Mouse (Mus musculus): ENCODE measurements around the gene Krtcap2.
A peak's percentile ranks its signal among the peaks of the same experiment; 100 is the strongest.

Gene Krtcap2

GRCm38 (mm10) chr3:89280606-89281511 lies 35.1 kb downstream of the Krtcap2 start, which contains the start of gene Efna1:
Gene Efna1 (minus strand): TSS chr3:89281142.
- no peak for DNase-seq (ENCODE audit: low read depth, low spot score)

- DNase-seq (ENCODE audit: low read depth, low spot score) = peak; percentile 50
Measured at GRCm38 (mm10) chr3:89281579-89282290, 36.0 kb downstream of the Krtcap2 start.

DNA sequence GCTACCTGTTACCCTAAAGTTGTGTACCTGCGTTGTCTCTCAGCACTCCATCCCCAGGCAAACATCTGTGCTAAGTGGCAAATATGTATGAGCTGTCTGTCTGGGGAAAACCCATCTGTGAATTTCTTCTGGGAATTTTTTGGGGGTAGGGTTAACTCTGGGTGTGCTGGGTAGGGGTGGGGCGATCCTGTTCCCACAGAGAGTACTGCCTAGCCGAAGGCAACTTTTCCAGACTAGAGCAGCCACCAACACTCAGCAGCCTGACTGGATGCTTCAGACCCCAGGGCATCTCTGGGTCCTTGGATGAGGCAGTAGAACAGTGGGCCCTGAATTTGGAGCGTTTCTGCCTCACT lies 36.5 kb downstream of the Krtcap2 start:
- DNase-seq (ENCODE audit: low read depth, low spot score) = no peak

GRCm38 (mm10) chr3:89284261-89284660 lies 38.5 kb downstream of the Krtcap2 start:
- DNase-seq (ENCODE audit: low read depth, low spot score) = no peak

DNA sequence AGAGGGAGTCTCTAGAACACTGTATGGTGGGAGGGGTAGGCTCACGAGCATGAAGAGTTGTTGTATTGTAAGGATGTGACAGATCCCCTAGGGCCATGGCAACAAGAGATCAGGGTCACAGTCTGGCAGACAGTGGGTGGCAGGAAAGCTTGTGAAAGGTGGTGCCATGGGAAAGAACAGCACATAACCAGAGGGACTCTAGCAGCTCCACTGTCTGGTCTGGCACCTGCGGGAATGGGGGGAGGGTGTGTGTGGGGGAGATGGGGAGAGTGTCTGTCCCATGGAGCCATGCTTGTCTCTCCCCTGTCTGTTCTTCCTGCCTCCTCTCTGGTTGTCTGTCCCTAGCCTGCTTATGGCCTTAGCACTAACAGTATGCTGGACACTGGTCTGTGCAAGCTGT lies 39.8 kb downstream of the Krtcap2 start:
- DNase-seq (ENCODE audit: low read depth, low spot score) = no peak

- no peak for DNase-seq (ENCODE audit: low read depth, low spot score)
Measured at GRCm38 (mm10) chr3:89287286-89287685, 41.5 kb downstream of the Krtcap2 start.

- DNase-seq (ENCODE audit: low read depth, low spot score) = no peak
Measured at GRCm38 (mm10) chr3:89288503-89288928, 42.8 kb downstream of the Krtcap2 start.

GRCm38 (mm10) chr3:89291874-89292273 lies 46.1 kb downstream of the Krtcap2 start:
- DNase-seq (ENCODE audit: low read depth, low spot score) = no peak

DNA sequence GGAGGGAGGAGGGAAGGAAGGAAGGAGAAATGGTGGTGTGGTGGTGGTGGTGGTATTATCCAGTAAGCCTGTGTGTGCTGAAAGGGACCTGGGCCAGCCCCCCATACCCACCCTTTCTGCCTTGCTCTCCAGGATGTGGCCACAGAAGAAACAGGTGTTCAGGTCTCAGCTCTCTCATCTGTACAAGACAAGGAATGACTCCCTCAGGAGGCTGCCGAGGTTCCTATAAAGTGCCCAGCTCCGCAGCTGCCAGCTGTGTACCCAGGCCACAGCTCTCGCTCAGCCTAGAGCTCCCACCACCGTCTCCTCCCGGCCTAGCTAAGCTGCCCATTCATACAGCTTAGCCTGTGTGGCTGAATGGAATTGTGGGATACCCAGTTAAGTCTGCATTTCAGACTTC lies 46.5 kb downstream of the Krtcap2 start:
- no peak for DNase-seq (ENCODE audit: low read depth, low spot score)

- DNase-seq (ENCODE audit: low read depth, low spot score) = no peak
Measured at GRCm38 (mm10) chr3:89293247-89293918, 47.6 kb downstream of the Krtcap2 start.

DNA sequence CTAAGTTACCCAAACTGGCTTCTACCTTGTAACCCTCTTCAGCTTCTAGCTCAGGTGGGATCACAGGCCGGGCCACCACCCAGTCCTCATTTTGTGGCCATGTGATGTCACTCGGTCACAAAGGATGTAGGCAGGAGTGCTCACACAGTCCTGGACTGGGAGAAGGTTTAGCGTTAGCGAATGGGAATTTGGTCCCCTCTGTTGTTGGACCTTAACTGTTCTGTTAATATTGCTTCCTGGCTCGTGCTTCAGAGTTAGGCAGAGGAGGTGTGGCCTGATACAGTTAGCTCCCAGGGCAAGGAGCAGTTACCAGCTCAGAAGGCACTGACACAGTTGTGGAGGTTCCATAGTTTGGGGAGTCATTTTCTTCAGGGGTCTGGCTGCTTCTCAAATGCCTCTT lies 48.4 kb downstream of the Krtcap2 start:
- no peak for DNase-seq (ENCODE audit: low read depth, low spot score)

DNA sequence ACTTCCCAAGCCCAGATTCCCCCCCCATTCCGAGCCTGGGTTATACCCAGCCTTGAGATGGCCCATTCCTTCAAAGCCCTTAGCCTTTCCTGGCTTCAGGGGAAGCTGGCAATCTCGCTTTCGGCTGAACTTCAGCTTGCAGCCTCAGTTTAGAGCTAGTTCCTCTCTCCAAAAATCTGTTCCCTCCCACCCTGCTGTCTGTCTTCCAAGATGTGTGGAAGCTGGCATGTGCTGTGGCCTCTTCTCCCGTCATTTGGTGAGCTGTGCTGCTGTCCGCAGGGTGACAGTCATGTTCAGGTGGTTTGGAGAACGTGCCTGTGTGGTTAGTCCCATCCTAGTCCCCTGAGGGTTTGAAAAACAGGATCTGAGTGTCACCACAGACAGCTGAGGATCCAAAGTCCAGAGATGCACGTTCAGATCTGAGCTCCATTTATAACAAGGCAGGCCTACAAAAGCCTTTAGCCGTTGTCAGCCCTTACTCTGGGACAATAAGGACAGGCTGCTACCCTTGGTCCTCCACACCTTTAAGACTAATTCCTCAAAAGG lies 50.0 kb downstream of the Krtcap2 start:
- DNase-seq (ENCODE audit: low read depth, low spot score) = no peak

DNA sequence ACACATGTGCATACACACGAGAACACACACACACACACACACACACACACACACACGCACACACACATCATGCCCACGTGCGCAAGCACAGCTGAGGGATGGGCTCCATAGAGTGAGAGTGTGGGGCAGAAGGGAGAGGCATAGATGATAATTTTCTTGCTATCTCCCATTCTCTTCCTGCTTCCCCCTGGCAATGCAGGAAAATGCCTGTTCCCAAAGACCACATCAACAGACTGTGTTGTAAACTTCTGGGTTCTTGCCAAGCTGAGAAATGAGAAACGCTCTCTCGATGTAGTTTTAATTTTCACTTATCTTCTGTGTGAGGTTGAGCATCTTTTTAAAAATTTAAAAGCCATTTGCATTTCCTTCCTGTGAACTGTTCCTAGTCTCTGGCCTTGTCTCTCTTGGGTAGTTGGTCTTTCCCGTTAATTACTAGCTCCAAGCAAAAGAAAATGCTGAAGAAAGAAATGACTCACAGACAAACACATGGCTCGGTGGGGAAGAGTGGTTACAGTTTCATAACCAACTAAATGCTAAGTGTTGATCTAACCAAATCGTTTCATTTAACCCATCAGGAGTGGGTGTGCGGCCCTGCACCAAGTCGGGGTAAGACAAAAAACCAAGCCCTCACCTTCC lies 51.1 kb downstream of the Krtcap2 start:
- DNase-seq (ENCODE audit: low read depth, low spot score) = no peak

- no peak for DNase-seq (ENCODE audit: low read depth, low spot score)
Measured at GRCm38 (mm10) chr3:89298908-89299307, 53.1 kb downstream of the Krtcap2 start.

DNA sequence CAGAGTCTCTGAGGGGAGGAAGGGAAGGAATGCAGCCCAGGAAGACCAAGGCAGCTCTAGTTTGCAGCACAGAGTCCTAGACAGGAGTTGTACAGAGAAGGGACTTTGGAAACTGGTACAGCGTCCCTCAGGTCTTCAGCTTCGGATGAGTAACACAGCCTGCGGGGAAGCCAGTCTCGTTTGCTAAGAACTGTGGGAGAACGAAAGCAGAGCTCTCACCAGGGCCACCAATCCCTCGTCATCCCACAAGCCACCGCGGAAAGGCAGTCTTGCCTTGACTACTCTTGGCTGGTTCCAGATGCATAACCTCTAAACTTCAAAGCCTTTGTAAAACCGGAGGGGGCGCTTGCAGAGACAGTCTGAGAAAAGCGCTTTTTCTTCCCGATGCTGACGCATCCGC lies 53.7 kb downstream of the Krtcap2 start:
- no peak for DNase-seq (ENCODE audit: low read depth, low spot score)
